Mouse (Mus musculus): Measurements from ENCODE around the gene AC124502.3.

Gene AC124502.3

DNA sequence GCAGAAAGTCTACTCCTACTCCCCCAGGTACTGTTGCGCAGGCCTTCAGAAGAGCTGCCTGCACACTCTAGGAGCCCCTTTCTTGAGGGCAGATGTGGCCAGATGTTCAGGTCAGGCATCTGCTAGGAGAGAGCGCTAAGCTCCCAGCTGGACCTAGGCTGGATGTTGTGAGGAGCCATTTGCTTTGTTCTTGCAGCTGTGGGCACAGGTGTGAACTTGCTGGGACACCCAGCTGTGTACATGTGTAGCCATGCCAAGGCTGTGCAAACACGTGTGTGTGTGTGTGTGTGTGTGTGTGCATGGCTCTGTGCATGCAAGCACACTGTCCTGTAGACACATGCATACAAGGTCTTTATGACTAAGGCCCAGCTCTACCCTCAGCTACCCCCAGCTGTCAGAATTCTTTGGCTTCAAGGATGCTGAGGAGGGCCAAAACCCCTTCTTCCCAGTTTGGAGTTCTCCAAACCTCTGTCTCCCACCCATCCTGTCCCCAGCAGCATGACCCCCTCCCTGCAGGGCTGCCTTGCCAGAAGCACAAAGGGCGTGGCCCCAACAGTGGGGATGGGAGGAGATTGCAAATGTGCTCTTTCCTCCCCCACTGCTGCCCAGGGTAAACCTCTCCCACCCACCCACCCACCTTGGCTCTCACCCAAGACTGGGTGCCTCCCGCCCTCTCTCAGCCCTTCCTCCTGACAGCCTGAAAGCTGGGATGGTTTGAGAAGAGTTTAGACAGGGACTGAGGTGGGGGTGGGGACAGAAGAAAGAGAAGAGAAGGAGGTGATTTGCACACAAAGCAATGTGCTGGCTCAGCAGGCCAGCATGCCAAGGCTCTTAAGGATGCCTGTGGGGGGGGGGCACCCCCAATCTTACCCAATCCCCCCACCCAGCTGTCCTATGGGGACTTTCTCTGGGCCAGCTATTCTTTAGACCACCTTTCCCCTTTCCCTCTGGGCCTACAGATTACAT, 22.0 kb downstream of the AC124502.3 start:
- DNase-seq = no peak

DNA sequence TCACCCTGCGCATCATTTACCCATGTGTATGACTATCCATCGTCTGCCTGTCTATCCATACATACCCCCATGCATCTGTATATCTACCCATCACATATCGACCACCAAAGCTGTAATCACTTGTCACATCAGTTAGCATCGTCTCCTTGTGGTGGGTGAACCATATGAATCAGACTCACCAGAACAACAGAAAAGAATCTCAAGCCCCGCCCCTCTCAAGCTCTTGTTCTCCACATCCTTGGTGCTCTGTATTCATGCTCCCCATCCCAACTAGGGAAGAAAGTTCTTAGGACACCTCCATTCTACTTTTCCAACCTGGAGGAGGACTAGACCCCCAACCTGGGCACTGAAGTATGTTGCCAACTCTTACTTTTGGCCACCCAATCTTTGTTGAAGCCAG, 23.4 kb downstream of the AC124502.3 start:
- no peak for DNase-seq

DNA sequence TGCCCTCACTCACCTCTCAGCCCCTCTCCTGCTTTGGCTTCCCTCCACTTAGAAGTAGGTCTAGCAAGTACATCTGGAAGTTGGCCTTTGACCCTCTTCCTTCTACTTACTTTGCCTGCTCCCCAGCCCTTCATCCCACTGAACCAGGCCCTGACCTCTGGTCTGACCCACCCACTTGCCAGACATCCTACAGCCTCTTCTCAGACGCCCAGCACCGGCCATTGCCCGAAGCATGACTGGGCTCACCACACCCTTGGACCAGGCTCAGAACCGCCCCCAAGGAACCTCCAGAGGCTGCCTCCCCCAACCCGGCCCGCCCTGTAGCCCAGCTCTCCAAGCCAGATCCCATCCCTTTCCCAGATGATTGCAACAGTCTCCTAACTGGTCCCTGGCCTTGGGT, 23.8 kb downstream of the AC124502.3 start:
- no peak for DNase-seq

DNA sequence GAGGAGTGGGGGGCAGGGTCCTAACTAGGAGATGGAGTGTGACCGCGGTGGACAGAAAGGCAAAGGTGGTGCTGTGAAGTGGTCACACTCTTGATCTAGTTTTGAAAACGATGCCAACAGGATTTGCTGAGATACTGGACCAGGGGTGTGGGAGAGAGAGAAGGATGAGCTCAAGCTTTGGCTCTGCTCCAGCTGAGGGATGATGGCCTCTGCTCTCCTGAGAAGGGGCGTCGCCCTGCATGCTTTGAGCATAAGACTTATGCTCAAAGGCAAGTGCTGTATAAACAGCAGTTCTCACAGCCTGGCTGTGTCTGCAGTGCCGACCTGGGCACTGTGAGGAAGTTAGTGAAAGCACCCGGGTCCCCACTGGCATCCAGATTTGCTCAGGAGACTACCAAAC, 26.4 kb downstream of the AC124502.3 start:
- no peak for DNase-seq

DNA sequence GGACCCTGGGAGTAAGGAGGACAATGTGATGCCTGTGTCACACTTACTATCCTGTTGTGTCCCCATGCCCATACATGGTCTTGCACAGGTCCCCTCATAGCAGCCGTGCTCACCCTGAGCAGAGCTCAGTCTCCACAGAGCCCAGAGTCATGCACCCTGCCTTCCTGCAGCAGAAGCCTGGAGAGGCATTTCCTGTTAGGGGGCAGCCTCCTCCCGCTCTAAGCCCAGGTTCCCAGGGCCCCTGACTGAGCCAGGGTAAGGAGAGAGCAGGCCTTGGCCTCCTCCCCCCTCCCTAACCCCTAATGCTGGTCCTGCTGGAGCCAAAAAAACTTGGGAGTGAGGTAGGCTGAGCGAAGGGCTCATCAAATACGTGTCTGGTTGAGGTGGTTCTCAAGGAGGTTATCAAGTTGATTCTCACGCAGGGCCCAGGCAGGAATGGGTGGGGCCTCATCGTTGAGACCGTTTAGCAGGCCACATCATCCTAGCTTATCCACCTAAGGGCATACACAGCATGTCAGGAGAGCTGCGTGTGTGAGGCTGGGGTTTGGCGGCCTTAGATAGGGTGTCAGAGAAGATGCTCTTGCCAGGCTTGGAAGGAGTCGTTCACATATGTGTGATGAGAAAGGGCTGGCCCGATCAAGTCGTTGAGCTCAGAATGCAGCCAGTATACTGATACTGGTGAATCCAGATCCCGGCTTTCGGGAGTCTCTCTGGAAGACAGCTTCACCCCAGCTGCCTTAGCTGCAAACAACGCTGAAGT, 28.5 kb downstream of the AC124502.3 start:
- no peak for DNase-seq

DNA sequence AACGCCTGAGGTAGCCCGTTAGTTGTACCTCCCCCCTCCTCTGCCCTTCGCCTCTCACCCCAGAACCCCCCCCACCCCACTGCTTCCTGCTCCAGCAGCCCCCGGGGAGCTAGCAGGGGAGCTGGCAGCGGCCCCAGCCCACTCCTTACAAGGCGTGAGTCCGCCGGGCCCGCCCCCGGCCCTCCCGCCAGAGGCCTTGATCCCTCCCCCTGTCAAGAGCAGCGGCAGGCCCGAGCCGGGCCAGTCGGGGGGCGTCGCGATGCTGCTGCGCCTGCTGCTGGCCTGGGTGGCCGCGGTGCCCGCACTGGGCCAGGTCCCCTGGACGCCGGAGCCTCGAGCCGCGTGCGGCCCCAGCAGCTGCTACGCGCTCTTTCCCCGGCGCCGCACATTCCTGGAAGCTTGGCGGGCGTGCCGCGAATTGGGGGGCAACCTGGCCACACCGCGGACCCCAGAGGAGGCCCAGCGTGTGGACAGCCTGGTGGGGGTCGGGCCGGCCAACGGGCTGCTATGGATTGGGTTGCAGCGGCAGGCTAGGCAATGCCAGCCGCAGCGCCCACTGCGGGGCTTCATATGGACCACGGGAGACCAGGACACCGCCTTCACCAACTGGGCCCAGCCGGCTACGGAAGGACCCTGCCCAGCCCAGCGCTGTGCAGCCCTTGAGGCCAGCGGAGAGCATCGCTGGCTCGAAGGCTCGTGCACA, 29.3 kb downstream of the AC124502.3 start, which contains the start of gene Cd248:
Gene Cd248 (plus strand): TSS at position 212 of the 703 bp plus-strand sequence.
- no peak for DNase-seq

DNA sequence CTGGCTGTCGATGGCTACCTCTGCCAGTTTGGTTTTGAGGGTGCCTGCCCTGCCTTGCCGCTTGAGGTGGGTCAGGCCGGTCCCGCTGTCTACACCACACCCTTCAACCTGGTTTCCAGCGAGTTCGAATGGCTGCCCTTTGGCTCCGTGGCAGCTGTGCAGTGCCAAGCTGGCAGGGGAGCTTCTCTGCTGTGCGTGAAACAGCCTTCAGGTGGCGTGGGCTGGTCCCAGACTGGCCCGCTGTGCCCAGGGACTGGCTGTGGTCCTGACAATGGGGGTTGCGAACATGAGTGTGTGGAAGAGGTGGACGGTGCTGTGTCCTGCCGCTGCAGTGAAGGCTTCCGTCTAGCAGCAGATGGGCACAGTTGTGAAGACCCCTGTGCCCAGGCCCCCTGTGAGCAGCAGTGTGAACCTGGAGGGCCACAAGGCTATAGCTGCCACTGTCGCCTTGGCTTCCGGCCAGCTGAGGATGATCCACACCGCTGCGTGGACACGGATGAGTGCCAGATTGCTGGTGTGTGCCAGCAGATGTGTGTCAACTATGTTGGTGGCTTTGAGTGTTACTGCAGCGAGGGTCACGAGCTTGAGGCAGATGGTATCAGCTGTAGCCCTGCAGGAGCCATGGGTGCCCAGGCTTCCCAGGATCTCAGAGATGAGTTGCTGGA, 30.0 kb downstream of the AC124502.3 start:
- DNase-seq = no peak

DNA sequence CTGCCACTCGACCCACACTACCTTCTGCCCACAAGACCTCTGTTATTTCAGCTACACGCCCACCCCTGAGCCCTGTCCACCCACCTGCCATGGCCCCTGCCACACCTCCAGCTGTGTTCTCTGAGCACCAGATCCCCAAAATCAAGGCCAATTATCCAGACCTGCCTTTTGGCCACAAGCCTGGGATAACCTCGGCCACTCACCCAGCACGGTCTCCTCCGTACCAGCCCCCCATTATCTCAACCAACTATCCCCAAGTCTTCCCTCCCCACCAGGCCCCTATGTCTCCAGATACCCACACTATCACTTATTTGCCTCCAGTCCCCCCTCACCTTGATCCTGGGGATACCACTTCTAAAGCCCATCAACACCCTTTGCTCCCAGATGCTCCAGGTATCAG, 30.8 kb downstream of the AC124502.3 start:
- no peak for DNase-seq

DNA sequence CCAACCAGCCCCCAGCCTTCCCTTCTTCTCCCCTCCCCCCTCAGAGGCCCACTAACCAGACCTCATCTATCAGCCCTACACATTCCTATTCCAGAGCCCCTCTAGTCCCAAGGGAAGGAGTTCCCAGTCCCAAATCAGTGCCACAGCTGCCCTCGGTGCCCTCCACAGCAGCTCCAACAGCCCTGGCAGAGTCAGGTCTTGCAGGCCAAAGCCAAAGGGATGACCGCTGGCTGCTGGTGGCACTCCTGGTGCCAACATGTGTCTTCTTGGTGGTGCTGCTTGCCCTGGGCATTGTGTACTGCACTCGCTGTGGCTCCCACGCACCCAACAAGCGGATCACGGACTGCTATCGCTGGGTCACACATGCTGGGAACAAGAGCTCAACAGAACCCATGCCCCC, 31.3 kb downstream of the AC124502.3 start:
- DNase-seq = no peak

DNA sequence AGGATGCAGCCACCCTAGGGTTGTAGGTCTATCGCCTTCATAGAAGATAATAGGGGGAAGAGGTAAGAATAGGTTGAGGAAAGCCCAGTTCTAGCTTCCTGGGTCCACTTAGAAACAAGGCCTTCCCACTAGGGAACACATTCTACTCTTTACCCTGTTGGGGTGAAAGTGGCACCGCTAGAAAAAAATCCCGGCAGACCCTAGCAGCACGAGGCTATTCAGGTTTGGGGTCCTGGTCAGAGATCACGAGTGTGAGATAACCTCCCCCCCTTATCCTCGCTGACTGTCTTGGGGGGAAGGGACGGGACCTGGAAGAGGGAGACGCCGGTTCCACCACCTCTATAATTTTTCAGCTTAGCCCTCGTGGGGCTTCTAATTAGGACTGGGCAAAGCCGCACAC, 32.4 kb downstream of the AC124502.3 start:
- no peak for DNase-seq

DNA sequence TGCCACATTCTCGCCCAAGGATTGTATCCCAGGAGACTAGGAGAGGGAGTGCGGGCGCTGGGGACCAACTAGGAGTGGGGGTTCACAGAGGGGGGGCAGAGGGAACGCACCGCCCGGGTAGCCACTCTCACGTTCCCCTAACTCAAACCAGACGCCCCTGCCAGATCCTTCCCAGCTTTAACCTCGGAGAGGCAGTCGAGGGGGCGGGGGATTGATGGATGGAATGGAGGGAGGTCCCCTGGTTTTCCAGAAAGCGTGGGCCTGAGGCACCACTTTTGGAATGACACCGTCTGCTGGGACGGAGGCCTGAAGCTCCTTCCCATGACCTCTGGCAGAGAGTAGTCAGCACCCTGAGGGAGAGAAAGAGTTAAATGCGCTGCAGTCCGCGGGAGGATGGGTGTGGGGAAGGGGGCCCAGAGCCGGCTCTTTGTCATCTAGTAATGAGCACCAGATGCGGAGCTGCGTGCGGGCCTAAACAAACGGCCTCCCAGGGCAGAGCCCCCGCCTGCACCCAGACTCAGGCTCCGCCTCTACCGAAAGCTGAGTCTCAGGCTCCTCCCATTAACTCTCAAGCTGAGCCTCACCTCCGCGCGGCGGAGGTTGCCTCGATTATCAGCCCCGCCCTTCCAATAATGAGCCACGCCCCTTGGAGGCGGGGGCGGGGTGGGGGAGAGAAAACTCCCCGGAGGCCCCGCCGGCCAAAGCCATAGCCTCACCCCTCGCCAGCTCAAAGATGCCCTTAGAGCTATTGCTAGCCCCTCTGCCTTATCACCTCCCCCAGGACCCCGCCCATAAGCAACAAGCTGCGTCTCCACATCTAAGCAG, 33.1 kb downstream of the AC124502.3 start:
- DNase-seq = no peak

DNA sequence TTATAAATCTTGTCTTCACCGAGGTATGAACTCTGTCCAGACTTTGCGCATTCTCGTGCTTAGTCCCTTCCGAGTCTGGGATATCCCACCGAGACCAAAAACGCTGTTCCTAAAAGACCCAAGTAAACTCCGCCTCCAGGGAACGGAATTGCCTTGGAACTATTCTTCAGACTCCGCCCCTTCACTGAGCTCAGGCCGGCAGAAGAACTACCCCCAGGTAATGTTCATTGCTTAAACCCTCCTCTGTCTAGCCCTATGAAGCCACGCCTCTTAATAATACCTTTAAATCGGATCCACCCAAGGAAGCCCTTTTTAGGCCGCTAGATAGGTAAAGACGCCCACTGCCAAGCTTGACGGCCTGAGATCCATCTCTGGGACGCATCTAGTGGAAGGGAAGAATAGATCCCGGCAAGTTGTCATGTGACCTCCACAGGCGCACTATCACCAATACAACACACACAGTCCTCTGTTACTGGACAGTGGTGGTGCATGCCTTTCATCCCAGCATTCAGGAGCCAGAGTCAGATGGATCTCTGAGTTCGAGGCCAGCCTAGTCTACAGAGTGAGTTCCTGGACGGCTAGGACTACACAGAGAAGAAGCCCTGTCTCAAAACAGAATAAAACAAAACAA, 33.8 kb downstream of the AC124502.3 start:
- no peak for DNase-seq

DNA sequence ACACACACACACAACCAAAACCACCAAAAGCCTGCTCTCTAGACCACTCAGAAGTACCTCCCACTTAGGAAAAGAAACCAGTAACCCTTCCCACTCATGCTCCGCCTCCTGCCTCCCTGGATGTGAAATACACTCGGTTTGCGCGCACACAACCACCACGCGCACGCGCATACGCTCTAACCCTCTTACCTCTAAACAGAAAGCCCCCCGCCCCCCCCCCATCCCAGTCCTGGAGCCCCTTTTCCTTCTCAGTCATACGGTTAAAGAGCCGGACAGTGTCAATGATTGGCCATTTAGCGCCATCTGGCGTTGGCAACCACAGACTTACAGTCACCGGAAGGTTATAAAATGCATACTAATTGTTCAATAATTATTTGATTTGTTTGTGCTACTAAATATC, 34.3 kb downstream of the AC124502.3 start:
- DNase-seq = no peak

DNA sequence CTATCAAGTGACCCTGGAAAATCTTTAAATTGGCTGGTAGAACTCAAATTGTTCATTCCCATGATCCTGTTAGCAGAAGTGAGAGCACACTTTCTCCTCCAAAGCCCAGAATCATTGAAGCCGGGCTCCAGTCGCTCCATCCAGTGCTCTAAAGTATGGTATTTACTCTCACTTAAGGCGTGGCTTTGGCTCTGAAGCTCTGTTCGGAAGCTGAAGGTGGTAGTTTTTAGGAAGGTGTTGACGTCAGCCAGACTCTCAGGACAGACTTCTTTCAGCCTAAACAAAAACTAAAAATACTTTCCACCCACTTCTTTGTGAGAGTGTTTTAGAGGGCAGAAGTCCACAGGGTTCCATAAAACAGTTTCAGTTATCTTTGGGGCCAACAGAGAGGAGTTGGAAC, 34.8 kb downstream of the AC124502.3 start:
- DNase-seq = no peak

DNA sequence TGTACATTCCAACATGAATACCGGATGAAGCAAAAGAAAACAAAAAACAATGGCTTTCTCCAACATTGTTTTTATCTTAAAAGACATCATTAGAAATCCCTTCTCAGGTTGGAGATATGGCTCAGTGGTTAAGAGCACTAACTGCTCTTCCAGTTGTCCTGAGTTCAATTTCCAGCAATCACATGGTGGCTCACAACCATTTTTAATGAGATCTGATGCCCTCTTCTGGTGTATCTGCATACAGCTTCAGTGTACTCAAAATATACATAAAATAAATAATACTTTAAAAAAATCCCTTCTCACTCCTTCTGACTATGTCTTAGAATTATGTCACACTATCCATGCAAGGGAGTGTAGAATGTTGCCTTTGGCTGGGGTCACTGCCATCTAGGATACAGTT, 40.6 kb downstream of the AC124502.3 start:
- no peak for DNase-seq

DNA sequence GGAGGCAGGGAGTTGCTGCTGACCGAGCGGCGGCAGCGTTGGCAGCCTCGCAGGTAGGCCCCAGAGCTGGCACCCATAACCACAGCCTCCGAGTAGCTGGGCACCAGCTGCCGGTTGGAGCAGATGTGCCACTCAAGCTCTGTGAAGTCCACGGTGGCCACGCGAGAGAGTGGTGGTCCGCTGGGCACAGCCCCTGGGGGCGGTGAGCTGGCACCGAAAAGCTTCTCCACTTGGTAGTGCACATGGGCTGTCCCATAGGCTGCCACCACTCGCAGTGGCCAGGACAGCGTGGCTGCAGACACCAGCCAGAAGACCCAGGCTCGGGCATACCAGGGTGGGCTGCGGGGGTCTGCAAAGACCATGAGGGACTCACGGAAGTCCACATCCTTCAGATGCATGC, 43.3 kb downstream of the AC124502.3 start:
- DNase-seq = no peak

DNA sequence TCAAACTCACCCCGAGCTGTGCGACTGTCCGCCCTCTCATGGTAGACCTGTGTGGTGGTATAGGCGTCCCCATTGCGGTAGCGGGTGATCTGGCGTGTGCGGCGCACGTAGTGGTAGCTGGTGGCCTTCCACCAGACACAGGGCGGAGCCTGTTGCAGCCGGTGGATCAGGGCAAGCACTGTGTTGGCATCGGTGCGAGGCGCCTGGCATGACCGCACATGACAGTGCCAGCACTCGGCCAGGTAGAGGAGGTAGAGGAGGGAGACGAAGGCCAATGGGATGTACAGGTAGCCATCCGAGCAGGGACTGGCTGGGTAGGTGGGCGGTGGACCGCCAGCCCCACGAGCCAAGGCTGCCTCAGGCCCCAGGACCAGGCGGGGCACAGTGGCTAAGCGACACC, 43.9 kb downstream of the AC124502.3 start:
- DNase-seq = no peak

DNA sequence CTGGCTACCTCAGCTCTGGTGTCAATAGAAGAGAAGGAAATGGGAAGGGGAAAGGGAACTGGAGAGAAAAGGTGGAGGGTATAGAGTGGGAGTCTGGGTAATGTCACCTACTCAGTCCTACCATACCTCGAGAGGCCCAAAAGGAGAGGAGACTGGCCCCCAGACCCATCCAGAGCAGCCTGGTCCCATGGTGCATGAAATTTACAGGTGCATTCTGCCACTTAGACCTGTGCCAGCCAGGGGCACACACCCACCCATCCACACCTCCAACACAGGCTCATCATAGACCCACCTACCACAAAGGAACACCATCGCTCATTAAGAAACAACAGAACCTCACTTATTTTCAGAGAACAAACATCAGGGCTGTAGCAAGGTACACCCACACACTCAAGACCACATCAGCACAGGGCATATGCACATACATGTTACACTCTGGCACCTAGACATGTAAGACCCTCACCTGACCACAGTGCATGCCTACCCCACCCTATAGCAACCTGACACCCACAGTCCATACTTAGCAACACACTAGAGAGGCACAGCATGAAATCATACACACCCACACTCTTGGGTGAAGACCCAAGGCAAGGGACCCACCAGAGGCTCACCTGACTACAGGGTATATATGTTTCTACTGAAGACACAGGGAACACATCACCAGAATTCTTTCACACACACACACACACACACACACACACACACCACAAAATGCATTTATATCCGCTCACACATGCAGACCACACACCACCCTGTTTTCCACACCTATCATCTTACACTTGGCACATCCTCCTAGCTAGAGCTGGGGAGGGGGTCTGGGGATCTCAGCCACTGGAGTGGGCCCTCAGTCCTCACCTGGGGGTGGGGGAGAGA, 45.5 kb downstream of the AC124502.3 start:
- DNase-seq = no peak

DNA sequence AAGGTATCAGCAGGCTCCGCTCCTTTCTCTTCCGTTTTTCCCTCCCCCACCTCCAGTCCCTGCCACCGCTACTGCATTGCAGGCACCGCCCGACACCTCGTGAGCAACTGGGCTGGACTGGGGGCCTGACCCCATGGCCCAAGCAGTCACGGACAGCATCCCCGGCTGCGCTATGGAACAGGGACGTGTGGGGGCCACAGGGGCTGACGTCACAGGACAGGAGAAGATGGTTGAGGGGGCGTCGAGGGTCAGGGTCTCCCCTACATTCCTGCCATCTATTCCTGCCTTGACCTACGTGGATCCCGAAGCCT, 46.1 kb downstream of the AC124502.3 start:
- no peak for DNase-seq

DNA sequence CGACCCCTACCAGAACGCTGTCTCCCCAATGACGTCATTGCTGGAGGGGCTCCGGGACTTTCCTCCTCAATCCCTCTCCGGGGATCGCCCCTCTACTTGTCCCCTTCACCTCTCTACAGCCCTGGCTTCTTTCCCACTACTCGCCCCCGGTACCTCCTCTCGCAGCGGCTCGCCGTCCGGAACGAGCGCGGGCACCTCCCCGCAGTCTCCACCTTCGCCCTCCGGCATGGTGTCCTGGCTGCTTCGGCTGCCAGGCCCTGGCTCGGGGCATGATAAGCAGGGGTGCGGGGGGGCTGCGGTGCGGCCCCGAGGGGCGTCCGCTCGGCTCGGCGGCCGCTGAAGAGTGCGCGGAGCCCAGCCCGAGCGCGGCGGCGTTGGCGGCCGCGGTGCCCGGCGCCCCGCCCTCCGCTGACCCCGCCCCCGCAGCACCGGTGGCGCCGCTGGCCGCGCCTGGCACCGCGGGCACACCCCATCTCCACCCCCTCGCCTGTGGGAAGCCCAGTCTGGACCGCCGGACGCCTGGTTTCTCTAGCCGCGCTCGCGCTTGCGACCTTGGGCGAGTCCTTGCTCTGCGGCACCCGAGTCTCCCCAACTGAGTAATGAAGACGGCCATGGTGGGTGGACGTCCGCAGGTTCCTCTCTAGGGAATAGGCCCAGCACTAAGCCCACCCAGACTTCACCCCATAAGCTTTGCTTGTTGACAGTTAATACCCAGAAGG, 46.6 kb downstream of the AC124502.3 start, which contains the start of gene Tmem151a:
Gene Tmem151a (minus strand): TSS at position 387 of the 719 bp plus-strand sequence.
- DNase-seq = peak; percentile 80

Data from right cerebral cortex, adult 18-20 months (tissue).